Mouse (Mus musculus): ENCODE results near the gene Agpat3.

DNA sequence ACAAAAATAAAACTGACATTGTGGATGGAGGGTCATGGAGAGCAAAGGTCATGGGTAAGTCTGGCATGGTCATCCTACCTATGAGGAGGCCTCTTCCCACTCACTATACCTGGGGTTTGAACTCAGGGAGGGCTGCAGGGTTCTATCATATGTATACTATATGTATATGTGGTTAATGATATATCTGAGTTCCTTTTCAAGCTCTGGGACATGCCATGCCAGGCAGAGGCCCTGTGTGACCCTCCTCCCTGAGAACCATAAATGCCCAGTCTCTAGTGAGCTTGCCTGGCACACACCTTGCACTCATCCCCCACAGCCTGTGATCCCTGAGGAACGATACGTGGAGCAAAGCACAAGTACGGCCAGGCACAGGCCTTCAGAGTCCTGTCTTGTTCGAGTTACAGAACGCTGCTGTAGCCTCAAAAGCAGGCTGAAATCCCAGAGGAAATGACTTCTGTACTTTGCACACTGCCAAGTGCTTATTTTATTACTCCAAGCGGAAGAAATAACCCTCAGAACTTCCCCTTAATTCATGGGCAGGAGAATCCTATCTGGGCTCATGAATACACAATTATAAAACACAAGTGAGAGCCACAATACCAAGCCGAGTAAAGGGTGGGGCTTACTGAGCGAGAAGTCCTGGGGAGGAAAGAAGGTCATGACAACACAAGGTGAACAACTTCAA lies 124.3 kb downstream of the Agpat3 start:
- TF ChIP-seq ZMIZ1 (IDR thresholded peaks at IDR 0.05; ENCODE audit: low read depth, low read length) (no peak), HCFC1 (IDR thresholded peaks at IDR 0.05; ENCODE audit: low read depth, low read length) (no peak), RCOR1 (IDR thresholded peaks at IDR 0.05; ENCODE audit: low read depth, low read length) (no peak), CTCF (IDR thresholded peaks at IDR 0.05 in 2 of 3, conservative IDR thresholded peaks at IDR 0.05 in 1 of 3; ENCODE audit: control insufficient read depth in 1 of 3, insufficient read depth in 1 of 3, low read depth in 2 of 3, low read length in 3 of 3, poor library complexity in 1 of 3, severe bottlenecking in 1 of 3) (no peak), ZNF384 (IDR thresholded peaks at IDR 0.05; ENCODE audit: low read depth, low read length) (no peak)

Measured in MEL (cell line).